Mouse (Mus musculus): ENCODE data around the gene Ccdc42. TPM values are rescaled to one million over a fixed set of nuclear protein-coding genes. Genes with fewer than 3 reads are reported as not detected.

Gene Ccdc42
- total RNA-seq, 2 experiments from 2014 or later, result 0.60 to 1.8 TPM

- DNase-seq (ENCODE audit: low spot score in 2 of 2), result no peak
Observed at GRCm38 (mm10) chr11:68583906-68584480, 2.8 kb upstream of the Ccdc42 start.

- DNase-seq (ENCODE audit: low spot score in 2 of 2), result no peak
Observed at GRCm38 (mm10) chr11:68585890-68586289, 931 bp upstream of the Ccdc42 start.

GRCm38 (mm10) chr11:68589055-68589809 is 2.4 kb downstream of the Ccdc42 start:
- DNase-seq (ENCODE audit: low spot score in 2 of 2), result peak; percentile 82 to 93

DNA sequence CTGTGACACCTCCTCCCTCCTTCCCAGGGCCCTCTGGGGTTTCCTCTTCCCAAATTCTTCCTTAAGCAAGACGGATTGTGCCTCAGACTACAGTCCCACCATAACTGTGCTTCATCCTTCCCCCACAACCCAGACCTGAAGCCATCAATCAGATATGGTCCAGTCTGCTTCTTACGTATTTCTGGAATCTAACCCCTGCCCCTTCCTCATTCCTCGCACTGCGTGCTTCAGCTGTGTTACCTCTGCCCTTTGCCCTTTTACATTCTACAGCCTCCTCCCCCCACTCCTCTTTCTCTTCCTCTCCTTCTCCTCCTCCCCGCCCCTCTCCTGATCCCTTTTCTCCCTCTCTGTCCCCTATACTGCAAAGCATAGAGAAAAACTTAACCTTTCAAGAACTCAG is 4.9 kb downstream of the Ccdc42 start:
- no peak for DNase-seq (ENCODE audit: low spot score in 2 of 2)

DNA sequence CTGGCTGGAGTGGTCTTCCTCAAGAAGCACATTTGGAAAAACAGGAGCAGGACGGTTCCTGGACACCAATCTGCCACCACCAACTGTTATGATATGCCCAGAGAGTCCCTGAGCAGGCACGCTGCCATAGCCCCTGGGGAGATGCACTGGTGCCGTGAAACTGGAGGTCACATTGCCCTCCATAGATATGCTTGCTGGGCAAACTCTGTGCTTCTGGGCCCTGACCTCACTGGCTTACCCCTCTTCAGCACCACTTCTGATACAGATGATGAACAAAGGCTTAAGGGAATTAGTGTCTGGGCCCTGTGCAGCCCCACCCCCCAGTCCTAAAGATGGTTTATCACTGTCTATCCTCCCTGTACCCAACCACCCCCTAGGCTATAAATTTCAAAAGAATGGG is 6.4 kb downstream of the Ccdc42 start:
- DNase-seq (ENCODE audit: low spot score in 2 of 2), result no peak

DNA sequence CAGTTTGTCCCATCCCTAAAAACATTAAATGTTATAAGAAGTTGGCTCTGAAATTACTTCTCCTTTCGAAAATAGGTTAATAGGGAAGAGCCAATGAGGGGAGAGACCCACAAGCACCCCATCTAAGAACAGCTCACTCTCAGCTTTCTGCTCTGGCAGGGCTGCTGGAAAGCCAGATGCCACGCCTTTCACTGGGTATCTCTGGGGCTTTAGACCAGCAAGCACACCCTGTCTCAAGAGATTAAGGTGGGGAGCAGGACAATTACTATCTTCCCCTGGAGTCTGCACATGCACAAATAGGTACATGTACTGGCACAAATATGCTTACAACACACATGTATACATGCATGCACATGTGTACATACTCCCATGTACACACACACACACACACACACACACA is 11.1 kb downstream of the Ccdc42 start:
- no peak for DNase-seq (ENCODE audit: low spot score in 2 of 2)

DNA sequence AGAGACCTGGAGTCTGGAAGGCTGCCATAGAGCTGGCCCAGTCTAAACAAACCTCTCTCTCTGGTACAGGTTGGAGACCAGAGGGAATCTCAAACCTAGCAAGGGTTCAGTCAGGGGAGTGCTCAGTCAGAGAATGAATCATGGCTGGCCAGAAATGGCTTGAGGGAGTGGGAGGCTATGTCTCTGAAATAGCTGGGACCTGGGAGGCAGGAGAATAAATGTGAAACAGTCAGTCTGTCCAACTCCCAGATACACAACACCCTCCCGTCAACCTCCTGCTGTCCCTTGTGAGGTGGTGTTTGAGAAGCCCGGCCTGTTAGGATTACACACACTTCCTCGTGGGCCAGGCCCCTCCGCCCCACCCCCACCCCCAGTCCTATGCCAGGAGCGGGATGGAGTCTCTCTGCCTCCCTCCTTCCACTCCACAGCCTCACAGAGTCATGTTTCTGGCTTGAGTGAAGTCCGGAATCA is 13.8 kb downstream of the Ccdc42 start:
- peak; percentile 26 to 36 for DNase-seq (ENCODE audit: low spot score in 2 of 2)

DNA sequence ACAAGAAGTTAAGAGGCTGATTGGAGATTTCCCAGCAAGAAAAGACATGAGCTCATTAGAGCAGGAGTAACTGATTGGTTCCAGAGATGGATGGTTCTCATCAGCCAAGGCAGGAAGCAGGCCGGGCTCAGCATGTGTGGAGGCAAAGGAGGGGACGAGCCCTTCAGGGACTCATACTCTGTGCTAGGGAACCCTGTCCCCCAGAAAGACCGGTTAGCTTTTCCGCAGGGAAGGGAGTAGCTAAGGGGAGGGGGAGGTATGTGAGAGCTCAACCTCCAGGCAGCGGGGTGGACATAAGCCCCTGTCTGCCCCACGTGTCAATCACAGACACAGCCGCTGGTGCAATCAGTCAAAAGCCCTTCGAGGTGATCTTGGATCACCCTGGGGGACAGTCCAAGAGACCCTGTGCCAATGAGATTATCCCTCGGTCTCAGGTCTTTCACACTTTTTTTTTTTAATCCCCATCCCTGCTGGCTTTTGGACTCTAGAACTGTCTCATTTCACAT is 14.7 kb downstream of the Ccdc42 start:
- DNase-seq (ENCODE audit: low spot score in 2 of 2), result no peak

DNA sequence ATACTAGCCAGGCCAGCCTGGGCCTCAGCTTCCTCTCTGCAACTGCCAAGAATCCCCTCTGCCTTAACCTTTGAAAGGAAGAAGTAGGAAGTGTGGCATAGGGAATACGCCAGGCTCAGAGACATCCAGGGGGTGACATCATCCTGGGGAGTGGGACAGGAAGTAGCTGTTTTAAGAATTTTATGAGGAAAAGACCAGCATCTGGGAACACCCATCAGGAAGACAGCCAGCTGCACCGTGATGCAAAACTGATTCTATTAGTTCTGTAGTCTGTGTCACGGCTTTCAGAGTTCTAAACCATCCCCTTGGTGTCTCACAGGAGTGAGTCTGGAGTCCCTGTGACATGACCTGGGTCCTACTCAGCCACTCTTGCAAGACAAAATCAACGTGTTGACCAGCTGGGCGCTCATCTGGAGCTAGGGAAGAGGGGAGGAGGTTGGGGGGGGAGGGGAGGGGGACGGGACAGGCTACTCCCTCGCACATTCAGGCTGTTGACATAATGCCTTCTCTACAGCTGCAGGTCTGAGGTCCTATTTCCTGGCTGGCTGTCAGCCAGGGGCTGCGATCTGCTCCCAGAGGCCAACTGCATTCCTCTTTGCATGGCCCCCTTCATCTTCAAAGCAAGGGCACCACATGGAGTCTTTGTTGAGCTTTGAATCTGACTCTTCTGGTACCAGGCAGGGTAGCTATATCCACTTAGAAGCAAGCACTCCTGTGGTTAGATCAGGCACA is 15.5 kb downstream of the Ccdc42 start:
- DNase-seq (ENCODE audit: low spot score in 2 of 2), result no peak

- DNase-seq (ENCODE audit: low spot score in 2 of 2), result no peak
Observed at GRCm38 (mm10) chr11:68607046-68607445, 20.2 kb downstream of the Ccdc42 start.

GRCm38 (mm10) chr11:68609910-68610566 is 23.2 kb downstream of the Ccdc42 start:
- DNase-seq (ENCODE audit: low spot score in 2 of 2), result no peak

- DNase-seq (ENCODE audit: low spot score in 2 of 2), result no peak
Observed at GRCm38 (mm10) chr11:68610567-68610947, 23.7 kb downstream of the Ccdc42 start.

- no peak for DNase-seq (ENCODE audit: low spot score in 2 of 2)
Observed at GRCm38 (mm10) chr11:68613071-68613711, 26.4 kb downstream of the Ccdc42 start.

DNA sequence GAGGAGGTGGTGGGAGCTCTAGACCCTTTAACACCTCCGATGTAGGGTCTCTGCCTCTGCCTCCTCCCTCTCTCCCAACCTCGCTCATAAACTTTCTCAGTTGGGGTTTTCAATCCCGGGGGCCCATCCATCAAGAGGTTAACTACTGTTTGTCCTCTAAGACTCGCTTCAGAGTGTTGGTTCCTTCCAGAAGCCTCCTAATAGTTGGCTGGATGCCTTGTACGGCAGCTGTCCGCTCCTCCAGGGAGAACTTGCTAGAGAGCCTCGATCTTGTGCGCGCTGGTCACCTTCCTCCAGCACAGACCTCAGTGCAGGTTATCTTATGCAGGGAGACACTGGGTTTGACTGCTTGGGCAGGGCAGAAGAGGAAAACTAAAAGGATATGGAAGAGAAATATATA is 35.9 kb downstream of the Ccdc42 start:
- no peak for DNase-seq (ENCODE audit: low spot score in 2 of 2)

DNA sequence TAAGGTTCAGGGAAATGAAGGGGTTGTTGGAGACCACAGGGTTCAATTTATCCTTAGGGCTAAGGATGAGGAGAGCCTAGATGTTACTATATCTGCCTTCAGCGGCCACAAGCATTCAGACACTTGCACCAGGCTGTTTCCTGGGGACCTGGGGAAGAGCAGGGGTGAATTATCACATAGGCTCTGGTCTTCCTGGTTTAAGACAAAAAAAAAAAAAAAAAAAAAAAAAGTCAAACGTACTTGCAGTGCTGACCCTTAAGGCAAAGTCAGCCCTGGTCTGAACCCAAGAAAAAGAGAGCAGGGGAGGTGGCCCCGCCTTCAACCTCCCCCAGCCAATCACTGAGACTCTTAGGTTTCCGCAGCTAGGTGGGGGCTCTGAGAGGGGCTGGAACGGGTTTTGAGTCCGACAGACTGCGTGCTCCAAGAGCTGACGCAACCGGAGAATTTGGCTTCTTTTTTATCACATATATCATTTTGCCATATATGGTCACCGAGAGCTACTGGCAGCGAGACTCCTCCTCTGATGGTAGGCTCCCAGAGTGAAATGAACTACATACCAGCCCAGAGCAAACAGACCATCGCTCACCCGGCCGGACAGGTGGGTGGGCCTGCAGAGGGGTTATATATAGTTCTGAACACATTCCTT is 36.5 kb downstream of the Ccdc42 start:
- peak; percentile 53 to 62 for DNase-seq (ENCODE audit: low spot score in 2 of 2)

GRCm38 (mm10) chr11:68623871-68624258 is 37.0 kb downstream of the Ccdc42 start:
- no peak for DNase-seq (ENCODE audit: low spot score in 2 of 2)

DNA sequence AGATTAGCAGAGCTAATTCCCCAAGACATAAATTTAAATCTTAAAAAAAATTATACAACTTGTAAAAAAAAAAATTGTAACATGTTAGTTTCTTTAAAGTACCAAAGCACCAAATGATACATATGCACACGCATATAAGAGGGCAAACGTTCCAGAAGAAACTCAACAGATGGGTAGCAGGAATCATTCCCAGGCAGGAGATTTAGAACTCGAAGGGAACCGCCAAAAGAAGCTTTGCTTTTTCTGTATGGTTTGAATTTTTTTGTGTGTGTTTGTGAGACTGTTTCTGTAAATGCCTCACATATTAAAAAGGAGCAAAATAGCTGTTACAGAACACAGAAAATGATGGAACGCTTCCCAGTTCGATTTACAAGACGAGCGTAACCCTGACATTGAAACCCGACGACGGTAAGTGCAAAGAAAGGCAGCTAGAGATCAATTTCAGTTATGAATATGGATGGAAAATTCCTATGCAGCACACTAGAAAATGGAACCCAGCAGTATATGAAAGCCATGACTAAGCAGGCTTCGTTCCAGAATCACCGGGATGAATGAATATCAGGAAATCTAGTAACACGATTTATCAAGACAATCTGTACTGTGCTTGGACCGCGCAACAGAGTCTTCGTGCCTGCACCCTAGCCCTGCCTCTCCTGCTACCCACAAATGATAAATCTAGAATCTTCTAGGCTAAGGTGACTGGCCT is 44.9 kb downstream of the Ccdc42 start:
- DNase-seq (ENCODE audit: low spot score in 2 of 2), result peak; percentile 32 to 38

GRCm38 (mm10) chr11:68637861-68638615 is 51.2 kb downstream of the Ccdc42 start:
- DNase-seq (ENCODE audit: low spot score in 2 of 2), result peak in 1 of 2 experiments; percentile 19

DNA sequence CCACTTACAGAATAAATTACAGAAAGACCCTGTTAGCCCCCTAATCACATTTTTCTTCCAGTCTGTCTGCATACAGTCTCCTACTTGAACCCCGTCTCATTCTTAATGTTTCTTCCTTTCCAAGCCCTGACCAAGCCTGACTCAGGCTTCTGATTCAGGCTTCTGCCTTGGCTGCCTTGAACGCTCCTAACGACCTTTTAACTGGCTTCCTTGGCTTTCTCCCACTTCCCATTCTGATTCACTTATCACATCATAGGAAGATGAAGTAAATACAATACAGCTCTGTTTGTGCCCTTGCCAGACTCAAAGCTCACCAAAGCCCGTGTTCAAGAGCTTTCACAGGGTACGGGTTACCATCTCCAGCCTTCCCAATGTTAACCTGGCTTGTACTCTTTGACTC is 54.5 kb downstream of the Ccdc42 start:
- no peak for DNase-seq (ENCODE audit: low spot score in 2 of 2)

Measured in left cerebral cortex, adult 18-20 months (tissue).